Mouse (Mus musculus): ENCODE data around the gene Acsf2.

- TF ChIP-seq CTCF (IDR thresholded peaks at IDR 0.05 in 2 of 3, conservative IDR thresholded peaks at IDR 0.05 in 1 of 3; ENCODE audit: control insufficient read depth in 1 of 3, insufficient read depth in 1 of 3, low read depth in 2 of 3, low read length in 3 of 3, poor library complexity in 1 of 3, severe bottlenecking in 1 of 3) (no peak), POLR2A (IDR thresholded peaks at IDR 0.05; ENCODE audit: control insufficient read depth in 1 of 2, insufficient read depth in 1 of 2, low read depth in 1 of 2, low read length in 2 of 2, poor library complexity in 1 of 2) (no peak), ZMIZ1 (IDR thresholded peaks at IDR 0.05; ENCODE audit: low read depth, low read length) (no peak)
These were observed 68.5 kb downstream of the Acsf2 start for GRCm38 (mm10) chr11:94533171-94533570.
